Mouse (Mus musculus) C2C12 (cell line): ENCODE measurements around the gene Gm7694. TPM values are rescaled to one million over a fixed set of nuclear protein-coding genes. Genes with fewer than 3 reads are reported as not detected.

ENCODE experiments used
- H3K27me3 ChIP-seq: one replicate; pipeline ENCODE4 v1.6.1; 2011; ENCODE audit not compliant: control insufficient read depth, insufficient read depth, insufficient read length
- H3K36me3 ChIP-seq: one replicate; pipeline ENCODE4 v1.6.1; 2011; ENCODE audit not compliant: control insufficient read depth, insufficient read depth
- H3K4me3 ChIP-seq: one replicate; pipeline ENCODE4 v1.5.1; 2011; ENCODE audit warnings: mild to moderate bottlenecking, control low read depth; ENCODE audit not compliant: poor library complexity, insufficient read depth, severe bottlenecking
- H3K79me2 ChIP-seq: one replicate; pipeline ENCODE4 v1.6.1; 2011; ENCODE audit not compliant: control insufficient read depth, insufficient read depth
- H3K79me3 ChIP-seq: one replicate; pipeline ENCODE4 v1.6.1; 2011; ENCODE audit warnings: low read depth, control low read depth
- H3ac ChIP-seq: one replicate; pipeline ENCODE3; 2011; ENCODE audit warnings: low read depth; ENCODE audit not compliant: control insufficient read depth, insufficient read length
- CEBPB ChIP-seq: IDR thresholded peaks from one replicate; pipeline ENCODE4 v1.6.1; 2011; ENCODE audit warnings: low read depth, mild to moderate bottlenecking, control low read depth, moderate library complexity
- CTCF ChIP-seq: IDR thresholded peaks from one replicate; pipeline ENCODE4 v1.5.1; 2011; ENCODE audit not compliant: control insufficient read depth, insufficient read depth, insufficient read length
- FOSL1 ChIP-seq: IDR thresholded peaks from one replicate; pipeline ENCODE4 v1.8.0; 2011; ENCODE audit warnings: mild to moderate bottlenecking, low read length; ENCODE audit not compliant: poor library complexity, insufficient read depth, severe bottlenecking
- MAX ChIP-seq: IDR thresholded peaks from one replicate; pipeline ENCODE4 v1.6.1; 2011; ENCODE audit warnings: mild to moderate bottlenecking, control low read depth
- MYOD1 ChIP-seq: IDR thresholded peaks from one replicate; pipeline ENCODE4 v1.6.1; 2011; ENCODE audit warnings: low read depth; ENCODE audit not compliant: control insufficient read depth, insufficient read length
- MYOG ChIP-seq: IDR thresholded peaks from one replicate; pipeline ENCODE4 v1.6.1; 2011; ENCODE audit not compliant: control insufficient read depth, insufficient read length; ENCODE audit errors: extremely low read depth
- USF1 ChIP-seq: IDR thresholded peaks from one replicate; pipeline ENCODE4 v1.6.1; 2011; ENCODE audit warnings: low read depth, mild to moderate bottlenecking, control low read depth, moderate library complexity
- polyA plus RNA-seq: library from polyadenylated mRNA; unstranded; fragments of >200 nt; fragmentation: generic; extraction: Trizol; gene quantifications from one replicate; pipeline ENCODE4 v1.2.1, GENCODE M21; 2012; ENCODE audit warnings: missing spikeins

Gm7694 gene
- polyA plus RNA-seq, 1 experiment, result 0.01 TPM

DNA sequence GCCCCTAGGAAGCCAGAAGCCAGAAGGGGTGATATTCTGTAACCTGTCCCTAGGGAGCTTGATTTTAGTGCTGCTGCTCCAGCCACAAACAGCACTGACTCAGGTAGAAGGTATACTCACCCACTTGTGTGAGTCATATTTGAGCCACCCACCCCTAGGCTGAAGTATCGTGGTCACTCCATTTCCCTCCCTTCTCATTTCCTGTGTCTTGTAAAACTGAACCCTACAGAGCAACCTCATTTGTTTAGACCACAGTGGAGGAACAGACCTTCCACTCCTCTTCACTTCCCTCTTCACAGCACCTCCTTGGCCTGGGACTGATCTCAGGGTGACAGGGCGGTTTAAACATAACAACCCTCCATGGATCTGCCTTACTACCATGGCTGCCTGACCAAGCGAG is 29.1 kb downstream of the Gm7694 start, which contains the start of gene Sh2d1b1:
Sh2d1b1 (plus strand) TSS at position 305 of the 400 bp plus-strand sequence.
- no peaks in the 10 kb centered on the region for H3K79me2 ChIP-seq
- H3K36me3 ChIP-seq, result no peaks in the 10 kb centered on the region
- H3K79me3 ChIP-seq, result no peaks in the 10 kb centered on the region
- no peaks in the 10 kb centered on the region for H3K27me3 ChIP-seq
- no peak within 1 kb of the TSS for H3K4me3 ChIP-seq
- TF ChIP-seq CEBPB, result no peak
- TF ChIP-seq FOSL1, result no peak
- H3ac ChIP-seq, result no peak within 1 kb of the TSS

DNA sequence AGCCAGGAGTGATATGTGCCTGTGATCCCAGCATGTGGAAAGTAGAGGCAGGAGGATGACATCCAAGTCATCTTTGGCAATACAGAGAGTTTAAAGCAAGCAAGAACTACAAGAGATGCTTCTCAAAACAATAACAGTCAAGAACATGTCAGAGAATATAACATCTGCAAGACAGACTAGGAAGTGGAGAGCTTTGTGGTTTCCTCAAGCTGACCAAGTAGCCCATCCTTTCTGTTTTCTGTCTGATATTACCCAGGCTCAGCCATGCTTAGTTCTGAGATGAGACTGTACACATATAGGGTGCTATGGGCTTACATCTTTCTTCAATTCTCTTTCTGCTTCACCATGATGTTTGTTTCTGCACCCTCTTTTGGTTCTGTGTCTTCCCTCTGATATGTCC is 32.9 kb downstream of the Gm7694 start:
- H3K27me3 ChIP-seq, result no peaks in the 10 kb centered on the region
- no peak overlapping the region for H3K4me3 ChIP-seq
- H3K36me3 ChIP-seq, result no peaks in the 10 kb centered on the region
- no peaks in the 10 kb centered on the region for H3K79me3 ChIP-seq
- H3ac ChIP-seq, result no peak overlapping the region
- no peak for TF ChIP-seq USF1
- TF ChIP-seq MAX, result no peak
- TF ChIP-seq CTCF, result no peak
- TF ChIP-seq FOSL1, result no peak
- TF ChIP-seq CEBPB, result no peak
- TF ChIP-seq MYOD1, result no peak
- TF ChIP-seq MYOG, result no peak
- H3K79me2 ChIP-seq, result no peaks in the 10 kb centered on the region

DNA sequence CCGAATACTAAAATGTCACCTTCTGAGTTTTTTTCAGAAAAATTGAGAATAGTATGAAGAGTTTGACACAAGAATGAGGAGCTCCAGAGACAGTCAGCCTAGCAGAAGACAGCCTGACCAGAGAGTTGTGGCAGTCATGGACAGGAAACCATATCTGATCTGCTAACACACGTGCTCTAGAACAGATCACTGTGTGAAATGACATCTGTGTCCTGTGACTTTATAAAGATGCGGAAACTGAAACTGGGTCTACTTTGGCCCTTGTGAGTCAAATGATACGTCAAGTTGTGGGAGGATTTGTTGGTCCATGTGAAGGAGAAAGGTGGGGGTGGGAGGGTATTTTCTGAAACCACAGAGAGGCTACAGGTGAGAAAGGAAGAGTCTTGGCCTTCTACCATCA is 35.4 kb downstream of the Gm7694 start:
- no peaks in the 10 kb centered on the region for H3K36me3 ChIP-seq
- no peaks in the 10 kb centered on the region for H3K79me2 ChIP-seq
- H3K4me3 ChIP-seq, result no peak overlapping the region
- H3ac ChIP-seq, result no peak overlapping the region
- H3K79me3 ChIP-seq, result no peaks in the 10 kb centered on the region
- H3K27me3 ChIP-seq, result no peaks in the 10 kb centered on the region
- TF ChIP-seq MYOD1 (no peak), FOSL1 (no peak), MYOG (no peak), CEBPB (no peak), CTCF (no peak), USF1 (no peak), MAX (no peak)

DNA sequence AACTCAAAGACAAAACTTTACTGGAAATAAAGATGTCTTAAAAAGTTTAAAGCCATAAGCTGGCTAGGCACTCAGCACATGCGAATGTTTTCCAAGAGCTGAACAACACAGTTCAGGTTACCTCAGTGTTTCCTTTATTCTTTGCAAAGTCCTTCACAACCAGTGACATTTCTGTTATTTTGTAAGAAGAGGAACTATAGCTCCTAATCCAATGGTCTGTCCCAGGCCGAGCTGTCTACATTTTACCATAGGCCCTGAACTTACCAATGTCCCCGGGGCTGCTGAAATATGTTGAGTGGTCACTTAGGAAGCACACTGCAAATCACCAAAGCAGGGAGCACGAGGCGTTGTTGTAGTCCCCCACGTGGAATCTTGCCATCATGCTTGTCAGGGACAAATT is 35.9 kb downstream of the Gm7694 start:
- Histone ChIP-seq H3K79me2 (no peaks in the 10 kb centered on the region), H3K27me3 (no peaks in the 10 kb centered on the region)
- TF ChIP-seq USF1 (no peak), MAX (no peak), MYOG (no peak), CTCF (no peak), MYOD1 (no peak), CEBPB (no peak), FOSL1 (no peak)

DNA sequence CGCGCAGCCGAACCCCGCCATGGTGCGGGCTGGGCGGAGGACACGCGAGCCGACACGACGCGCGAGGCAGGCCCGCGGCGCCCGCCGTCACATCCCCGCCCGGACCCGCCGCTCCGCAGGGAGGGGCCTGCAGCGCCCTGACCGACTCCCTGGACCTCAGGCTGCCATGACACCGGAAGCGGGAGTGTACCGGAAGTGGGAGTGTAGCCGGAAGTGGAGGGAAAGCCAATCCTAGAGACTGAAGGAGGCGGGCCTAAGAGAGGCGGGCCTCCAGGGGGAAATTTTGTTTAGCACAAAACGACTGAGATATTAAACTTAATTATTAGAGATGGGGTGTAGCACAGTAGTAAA is 50.6 kb downstream of the Gm7694 start:
- Histone ChIP-seq H3K27me3 (no peaks in the 10 kb centered on the region), H3ac (no peak overlapping the region), H3K4me3 (no peak overlapping the region), H3K36me3 (no peaks in the 10 kb centered on the region), H3K79me3 (peaks cover 2% of the 10 kb centered on the region), H3K79me2 (no peaks in the 10 kb centered on the region)
- TF ChIP-seq MYOD1 (no peak), FOSL1 (no peak), MAX (no peak), CEBPB (no peak), MYOG (no peak), CTCF (no peak), USF1 (no peak)

More for the DNA sequence above, 35.9 kb downstream of the Gm7694 start:
- Histone ChIP-seq H3K36me3 (no peaks in the 10 kb centered on the region), H3ac (no peak overlapping the region), H3K79me3 (no peaks in the 10 kb centered on the region), H3K4me3 (no peak overlapping the region)

DNA sequence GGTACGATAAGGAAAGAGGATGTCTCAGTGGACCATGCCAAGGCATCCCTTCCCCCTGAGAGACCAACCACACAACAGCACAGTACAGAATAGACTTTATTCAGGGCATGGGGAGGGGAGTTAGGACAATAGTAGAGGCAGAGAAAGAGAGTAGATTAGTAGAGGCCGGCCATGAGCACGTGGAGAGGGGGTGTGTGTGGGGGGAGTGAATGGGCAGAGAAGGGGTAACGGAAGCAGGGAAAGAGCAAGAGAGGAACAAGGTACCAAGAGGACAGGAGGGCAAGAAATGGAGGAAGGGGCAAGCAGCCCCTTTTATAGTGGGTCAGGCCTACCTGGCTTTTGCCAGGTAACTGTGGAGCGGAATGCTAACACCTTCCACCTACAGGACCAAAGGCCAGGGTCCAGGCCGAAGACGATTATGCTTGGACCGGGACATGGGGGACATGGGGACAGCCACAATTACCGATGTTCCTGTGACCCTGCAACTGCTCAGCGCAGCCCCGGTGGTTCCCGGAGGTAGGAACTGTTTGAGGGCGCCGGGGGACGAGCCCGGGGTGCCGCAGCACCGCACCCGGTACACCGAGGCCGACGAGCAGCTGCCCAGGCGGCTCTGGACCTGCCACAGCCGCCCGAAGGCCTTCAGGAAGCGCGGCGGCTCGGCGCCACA is 51.1 kb downstream of the Gm7694 start:
- Histone ChIP-seq H3K27me3 (no peaks in the 10 kb centered on the region), H3K79me2 (no peaks in the 10 kb centered on the region), H3K36me3 (no peaks in the 10 kb centered on the region), H3ac (peak overlapping the region; percentile 66), H3K79me3 (peaks cover 2% of the 10 kb centered on the region), H3K4me3 (no peak overlapping the region)
- TF ChIP-seq FOSL1, result no peak
- TF ChIP-seq USF1, result no peak
- no peak for TF ChIP-seq MYOD1
- no peak for TF ChIP-seq CTCF
- TF ChIP-seq CEBPB, result no peak
- TF ChIP-seq MAX, result no peak
- TF ChIP-seq MYOG, result no peak

Other genes with a start within 250 kb of the Gm7694 start
- gene Ddr2, start 195.6 kb downstream of the Gm7694 start, polyA plus RNA-seq, result 13.7 TPM
- 17.5 TPM for gene Uap1, start 131.4 kb downstream of the Gm7694 start, polyA plus RNA-seq
- gene Uhmk1, start 90.9 kb downstream of the Gm7694 start, polyA plus RNA-seq, result 8.7 TPM
- 0.12 TPM for gene Sh2d1b2, start 73.6 kb downstream of the Gm7694 start, polyA plus RNA-seq
- 2.3 TPM for gene Sh2d1b1, start 29.0 kb downstream of the Gm7694 start, polyA plus RNA-seq
- not detected for gene Spata46, start 2.5 kb upstream of the Gm7694 start, polyA plus RNA-seq